Mouse (Mus musculus) cerebellum, postnatal 10 days (tissue): ENCODE measurements around the gene Mageb16.

ENCODE experiments used
- DNase-seq, 2 experiments: peaks; one replicate each; pipeline ENCODE4 v3.0.0; 2021; ENCODE audit warnings: mixed read lengths in 2 of 2

The Mageb16 gene

DNA sequence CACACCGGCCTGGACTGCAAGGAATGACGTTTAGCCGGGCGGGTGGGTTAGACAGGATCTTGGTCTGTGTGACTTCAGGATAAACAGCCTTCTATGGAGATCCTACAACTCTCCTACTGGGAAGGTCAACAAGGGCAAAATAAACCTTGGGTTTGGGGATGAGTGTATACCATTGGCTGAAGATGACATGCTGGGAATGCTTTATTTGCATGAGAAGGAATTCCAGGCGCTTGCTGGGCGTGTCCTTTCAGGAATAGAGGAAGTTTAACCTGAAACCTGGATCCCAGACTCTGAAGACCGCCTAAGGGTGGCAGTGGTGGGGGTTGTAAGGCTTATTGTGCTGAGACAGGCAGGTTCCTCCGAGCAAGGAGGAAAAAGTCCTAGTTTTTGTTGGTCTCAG lies at the start of gene Mageb16:
Gene Mageb16 (minus strand): TSS at position 25 of the 400 bp plus-strand sequence.
- DNase-seq, result no peak

DNA sequence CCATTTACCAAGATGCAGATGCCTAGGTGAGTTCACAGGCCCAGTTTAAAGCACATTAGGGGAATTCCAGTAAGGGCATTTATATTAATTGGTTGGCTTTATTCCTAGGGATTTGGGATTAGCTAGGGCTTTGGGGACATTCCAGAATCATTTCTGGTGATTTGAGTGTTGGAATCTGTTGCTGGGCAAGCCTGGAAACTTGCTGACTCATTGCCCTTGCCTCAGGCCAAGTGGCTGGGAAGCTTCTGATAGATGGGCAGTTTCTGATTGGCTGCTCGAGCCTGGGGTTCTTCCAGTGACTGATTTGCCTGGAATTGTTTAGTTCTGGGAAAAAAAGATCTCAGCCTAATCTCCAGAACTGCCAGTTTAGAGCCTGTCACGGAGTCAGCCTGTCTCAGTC lies 20.1 kb downstream of the Mageb16 start:
- peak; percentile 0 to 7 for DNase-seq

DNA sequence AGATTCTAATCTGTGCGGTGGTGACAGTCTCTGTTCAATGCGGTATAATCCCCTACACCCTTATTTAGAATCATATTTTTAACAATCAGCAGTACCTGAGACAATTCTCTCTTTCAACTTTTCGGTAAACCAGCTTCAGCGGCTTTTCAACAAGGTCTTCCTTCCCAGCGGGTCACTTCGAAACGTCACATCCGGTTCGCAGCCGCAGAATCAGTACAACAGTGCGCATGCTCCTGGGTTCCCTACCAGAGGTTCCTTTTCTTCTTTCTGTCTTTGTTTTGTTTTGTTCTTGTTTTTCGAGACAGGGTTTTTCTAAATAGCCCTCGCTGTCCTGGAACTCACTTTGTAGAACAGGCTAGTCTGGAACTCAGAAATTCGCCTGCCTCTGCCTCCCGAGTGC lies 35.8 kb downstream of the Mageb16 start:
- DNase-seq, result no peak

DNA sequence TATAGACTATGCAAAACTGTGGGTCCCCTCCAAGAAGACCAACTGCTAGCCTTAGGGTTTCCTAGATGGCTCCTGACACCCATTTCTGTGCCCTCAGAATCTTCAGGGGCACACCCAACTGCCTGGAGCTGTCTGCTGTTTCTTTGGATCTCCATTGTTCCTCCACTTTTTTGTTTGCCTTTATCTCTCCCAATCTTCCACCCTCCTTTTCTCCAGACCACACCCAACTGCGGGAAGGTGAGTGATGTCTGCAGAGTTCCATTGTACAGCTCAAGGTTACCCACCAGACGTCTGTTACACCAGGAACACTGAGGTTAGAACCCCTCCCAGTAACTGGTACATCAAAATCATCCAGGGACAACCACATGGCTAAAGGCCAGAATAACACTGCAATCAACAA lies 64.8 kb downstream of the Mageb16 start:
- no peak for DNase-seq
